Mouse (Mus musculus) monocyte, adult 2 months (primary cell): ENCODE measurements around the gene Nsun7.
A peak's percentile ranks its signal among the peaks of the same experiment; 100 is the strongest.

Experiments used
- DNase-seq, 2 experiments: peaks; one replicate each; pipeline ENCODE4 v3.0.0; 2022; ENCODE audit warnings: low spot score in 2 of 2, low read depth in 1 of 2

Nsun7 gene

GRCm38 (mm10) chr5:66279650-66280049 lies 20.0 kb downstream of the Nsun7 start:
- no peak for DNase-seq

- no peak for DNase-seq
Observed at GRCm38 (mm10) chr5:66280742-66281141, 21.0 kb downstream of the Nsun7 start.

DNA sequence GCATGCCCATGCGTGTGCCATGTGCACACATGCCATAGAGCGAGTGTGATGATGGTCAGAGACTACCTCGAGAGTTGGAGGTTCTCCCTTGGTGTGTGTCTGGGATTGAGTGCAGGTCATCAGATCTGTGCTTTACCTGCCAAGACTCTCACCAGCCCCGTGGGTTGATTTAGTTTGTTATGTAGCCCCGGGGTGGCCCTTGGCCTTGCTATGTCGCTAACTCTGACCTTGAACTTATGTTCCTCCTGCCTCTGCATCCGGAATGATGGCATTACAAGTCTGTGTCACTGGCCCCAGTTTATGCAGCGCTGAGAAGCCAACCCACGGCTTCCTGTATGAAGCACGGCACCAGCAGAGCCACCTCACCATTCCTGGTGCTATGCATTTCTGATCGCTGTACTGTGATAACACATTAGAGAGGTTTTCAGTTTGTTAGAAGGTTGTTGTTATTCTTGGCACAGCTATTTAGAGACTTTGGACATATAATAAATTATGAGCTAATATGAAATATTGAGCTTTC lies 34.5 kb downstream of the Nsun7 start:
- no peak for DNase-seq

GRCm38 (mm10) chr5:66294952-66295351 lies 35.3 kb downstream of the Nsun7 start:
- DNase-seq: no peak

- no peak for DNase-seq
Observed at GRCm38 (mm10) chr5:66296116-66296515, 36.4 kb downstream of the Nsun7 start.

DNA sequence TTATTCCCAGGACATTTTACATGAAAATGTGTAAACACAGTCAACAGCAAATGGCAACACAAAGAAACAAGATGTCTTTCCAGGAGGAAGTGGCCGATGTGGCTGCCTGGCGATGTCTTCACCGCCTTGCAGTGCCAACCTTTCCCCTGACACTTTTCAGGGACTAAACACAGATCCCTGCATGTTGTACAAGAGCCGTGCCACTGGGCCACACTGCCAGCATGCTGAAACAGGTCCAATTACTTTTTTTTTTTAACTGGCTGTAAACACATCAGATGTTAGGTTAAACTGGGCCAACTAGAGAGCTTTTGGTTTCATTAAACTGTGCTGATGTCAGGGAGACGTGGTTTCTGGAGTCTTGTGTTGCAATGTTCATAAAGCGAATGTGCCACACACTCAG lies 39.2 kb downstream of the Nsun7 start:
- DNase-seq: no peak

- DNase-seq: no peak
Observed at GRCm38 (mm10) chr5:66300576-66300975, 40.9 kb downstream of the Nsun7 start.

DNA sequence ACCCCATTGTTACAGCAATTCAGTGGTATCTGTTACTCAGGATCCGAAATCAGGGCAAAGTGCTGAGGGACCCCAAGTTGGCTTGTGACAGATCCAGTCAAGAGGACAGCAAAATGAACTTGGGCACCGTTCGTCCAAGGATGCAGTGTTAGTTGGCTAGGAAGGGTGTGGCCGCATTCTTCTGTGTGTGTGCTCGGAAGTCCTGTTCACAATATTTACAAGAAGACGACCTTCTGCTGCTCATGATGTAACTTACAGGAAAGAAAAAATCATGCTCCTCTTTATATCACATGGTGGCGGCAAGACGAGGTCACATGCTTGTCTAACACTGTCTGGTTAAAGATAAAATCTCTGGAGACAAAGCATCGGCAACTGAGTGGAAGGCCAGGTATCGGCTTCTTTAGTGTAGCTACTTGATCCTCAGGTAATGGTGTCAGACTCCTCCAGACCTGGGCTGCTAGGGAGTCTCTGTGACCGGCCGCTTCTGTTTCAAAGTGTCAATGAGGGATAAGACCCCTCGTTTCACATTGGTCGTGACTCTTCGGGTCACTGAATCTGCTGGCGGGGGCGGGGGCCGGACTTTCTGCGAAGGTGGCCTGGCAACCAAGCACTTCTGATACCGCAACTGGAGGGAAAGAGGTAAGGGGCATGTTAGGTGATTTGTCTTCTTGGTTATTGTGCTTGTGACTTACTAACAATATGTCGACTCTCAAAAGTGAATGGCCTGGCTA lies 42.6 kb downstream of the Nsun7 start:
- no peak for DNase-seq

DNA sequence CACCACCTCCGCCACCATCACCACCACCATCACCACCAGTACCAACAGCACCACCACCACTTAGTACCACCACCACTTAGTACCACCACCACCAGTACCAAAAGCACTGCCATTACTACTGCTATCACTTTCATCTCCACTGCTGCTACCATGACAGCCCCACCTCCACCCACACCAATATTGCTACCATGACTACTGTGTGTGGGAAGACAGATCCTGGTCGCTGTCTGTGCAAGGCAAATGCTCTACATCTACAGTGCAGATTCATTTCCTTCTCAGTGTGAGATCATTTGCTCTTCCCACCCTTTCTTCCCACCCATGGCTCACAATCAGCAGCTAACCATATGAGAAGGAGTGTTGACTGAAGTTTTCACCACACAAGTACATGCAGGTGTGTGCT lies 43.2 kb downstream of the Nsun7 start:
- DNase-seq: no peak

DNA sequence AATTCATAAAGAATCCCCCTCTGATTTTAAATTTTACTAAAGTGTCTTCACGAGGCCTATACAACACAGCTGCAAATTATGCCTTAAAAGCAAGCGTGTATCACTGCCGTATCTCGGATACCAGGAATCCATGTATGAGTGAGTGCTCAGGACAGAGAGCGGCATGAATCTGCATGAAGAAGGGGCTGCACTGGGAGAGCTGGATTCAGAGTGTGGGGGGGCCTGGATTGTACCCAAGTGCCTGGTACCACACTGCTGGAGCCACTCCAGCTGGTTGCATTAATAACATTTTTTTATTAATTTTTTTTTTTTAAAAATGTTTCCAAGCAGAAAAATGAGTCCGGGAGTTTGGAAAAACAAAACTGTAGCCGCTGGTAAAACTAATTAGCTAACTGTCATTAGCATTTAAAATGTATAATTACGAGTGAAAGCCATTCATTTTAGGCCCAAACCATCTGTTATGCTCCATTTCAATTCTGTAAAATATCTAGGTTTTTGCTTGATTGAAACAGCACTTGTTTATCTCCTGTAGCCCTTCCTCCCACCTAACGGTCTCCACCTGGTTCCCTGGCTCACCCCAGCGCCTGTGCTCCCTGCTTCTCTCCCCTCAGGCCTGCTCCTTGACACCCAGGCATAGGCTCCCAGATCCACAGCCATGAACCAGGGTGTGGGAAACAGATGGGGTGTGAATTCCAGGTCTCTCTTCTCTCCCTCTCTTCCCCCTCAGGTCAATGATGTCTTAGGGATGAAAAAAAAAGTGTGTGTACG lies 44.8 kb downstream of the Nsun7 start:
- DNase-seq: no peak

- no peak for DNase-seq
Observed at GRCm38 (mm10) chr5:66305511-66305910, 45.8 kb downstream of the Nsun7 start.

- no peak for DNase-seq
Observed at GRCm38 (mm10) chr5:66310328-66310727, 50.6 kb downstream of the Nsun7 start.

DNA sequence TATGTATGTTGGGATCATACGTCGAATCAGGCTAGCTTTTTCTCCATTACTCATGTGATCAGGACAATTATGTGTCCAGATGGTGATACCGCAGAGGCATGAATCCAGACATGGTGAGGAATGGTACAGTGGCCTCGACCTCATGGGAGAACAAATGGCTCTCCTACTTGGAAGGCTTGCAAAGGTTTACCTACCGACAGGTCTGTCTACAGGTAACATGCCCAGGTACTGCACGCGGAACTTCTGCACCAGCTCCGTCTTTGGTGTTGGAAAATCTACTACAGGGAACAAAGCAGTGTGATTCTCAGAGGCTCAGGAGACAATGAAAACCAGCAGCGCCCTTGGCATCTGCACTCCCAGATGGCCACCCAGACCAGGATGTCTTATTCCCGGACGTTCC lies 51.1 kb downstream of the Nsun7 start:
- DNase-seq: no peak

DNA sequence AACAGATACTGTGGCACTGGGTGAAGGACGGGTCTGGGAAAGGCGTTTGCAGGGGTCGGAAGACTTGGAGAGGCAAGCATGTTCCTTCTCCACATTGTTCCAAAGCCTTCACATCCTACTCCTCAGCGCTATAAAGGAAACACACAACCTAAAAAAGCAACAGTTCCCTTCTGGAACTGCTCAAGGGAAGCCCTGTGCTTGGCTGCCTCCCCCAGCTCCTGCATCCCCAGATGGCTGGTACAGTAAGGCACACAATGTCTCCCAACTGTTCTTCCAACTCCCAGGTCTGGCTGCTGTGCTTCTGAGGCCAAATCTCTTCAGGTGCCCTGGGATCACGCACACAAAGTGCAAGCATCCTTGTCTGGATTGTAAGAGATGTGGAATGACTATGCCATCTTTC lies 56.1 kb downstream of the Nsun7 start:
- DNase-seq: no peak

- DNase-seq: peak in 1 of 2 experiments; percentile 45
Observed at GRCm38 (mm10) chr5:66319341-66319740, 59.6 kb downstream of the Nsun7 start.

DNA sequence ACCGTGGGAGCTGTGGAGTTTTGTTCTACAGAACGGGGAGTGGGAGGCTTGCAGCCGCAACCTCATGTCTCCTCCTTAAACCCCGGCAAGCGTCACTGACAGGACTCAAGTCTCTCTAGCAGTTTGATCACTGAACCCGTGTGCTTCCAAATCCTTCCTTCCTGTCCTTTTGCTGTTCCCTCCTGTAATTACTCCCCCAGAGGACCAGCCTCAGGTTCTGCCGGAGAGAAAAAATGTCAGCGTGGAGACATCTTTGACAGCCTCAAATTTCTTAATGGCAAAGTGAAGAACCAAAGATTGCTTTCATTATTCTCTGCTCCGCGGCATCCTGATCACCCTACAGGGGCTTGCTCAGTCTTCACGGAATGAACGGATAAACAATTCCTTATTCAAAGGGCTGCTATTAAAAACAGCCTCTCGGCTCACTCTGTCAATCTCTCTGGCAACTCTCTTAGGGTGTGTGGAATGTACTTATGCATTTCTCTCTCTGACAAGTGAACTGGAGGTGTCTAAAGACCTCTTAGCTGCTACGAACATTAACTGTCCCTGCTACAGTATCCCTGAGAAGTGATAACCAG lies 60.2 kb downstream of the Nsun7 start:
- DNase-seq: no peak

GRCm38 (mm10) chr5:66323131-66323530 lies 63.4 kb downstream of the Nsun7 start:
- DNase-seq: no peak

GRCm38 (mm10) chr5:66323603-66324002 lies 63.9 kb downstream of the Nsun7 start:
- DNase-seq: no peak

DNA sequence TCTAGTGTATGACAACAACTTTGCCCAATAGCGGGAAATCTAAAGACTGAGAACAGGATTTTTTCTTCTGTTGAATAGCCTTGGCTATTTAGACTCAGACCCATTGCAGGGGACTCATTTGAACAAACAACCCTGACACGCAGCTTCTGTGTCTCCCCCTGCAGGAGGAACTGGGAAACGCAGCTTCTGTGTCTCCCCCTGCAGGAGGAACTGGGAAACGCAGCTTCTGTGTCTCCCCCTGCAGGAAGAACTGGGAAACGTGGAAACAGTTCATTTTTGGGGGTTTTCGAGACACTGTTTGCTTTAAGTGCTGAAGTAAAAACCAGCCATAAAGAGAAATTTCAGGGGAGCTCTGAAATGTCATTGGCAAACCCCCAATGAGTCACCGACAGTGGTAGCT lies 66.7 kb downstream of the Nsun7 start:
- peak in 1 of 2 experiments; percentile 34 for DNase-seq

DNA sequence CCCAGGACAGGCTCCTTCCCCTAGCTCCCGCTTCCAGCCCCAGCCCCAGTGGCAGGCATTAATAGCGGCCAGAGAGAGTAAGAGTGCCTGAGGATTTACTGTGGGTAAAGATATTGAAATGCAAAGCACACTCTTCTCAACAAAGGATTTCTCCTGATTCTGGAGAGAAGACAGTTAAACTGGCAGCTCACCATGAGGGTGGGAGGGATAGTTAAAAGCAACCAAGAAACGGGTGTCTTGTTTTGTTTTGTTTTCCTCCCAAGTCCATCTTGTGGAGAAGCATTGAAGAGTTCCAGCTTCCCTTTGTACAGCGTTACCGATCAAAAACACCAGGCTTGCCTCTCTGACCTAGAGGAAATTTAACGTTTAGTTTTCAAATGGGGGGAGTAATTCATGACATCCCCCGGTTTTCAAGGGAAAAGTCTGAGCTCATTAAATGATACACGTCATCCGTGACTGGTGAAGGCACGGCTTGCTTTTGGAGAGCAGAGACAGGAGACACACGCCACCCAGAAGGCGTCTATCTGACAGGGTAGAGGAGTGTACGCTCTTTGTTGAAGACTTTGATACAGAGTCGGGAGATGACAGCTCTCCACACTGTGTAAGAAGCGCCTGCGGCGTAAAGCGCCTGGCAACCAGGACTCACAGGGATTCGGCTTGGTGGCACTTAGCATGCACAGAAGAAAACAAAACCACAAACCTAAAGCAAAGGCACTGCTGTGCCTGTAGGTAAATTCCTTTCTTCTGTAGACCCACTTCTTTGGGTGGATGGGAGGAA lies 68.4 kb downstream of the Nsun7 start:
- DNase-seq: no peak

DNA sequence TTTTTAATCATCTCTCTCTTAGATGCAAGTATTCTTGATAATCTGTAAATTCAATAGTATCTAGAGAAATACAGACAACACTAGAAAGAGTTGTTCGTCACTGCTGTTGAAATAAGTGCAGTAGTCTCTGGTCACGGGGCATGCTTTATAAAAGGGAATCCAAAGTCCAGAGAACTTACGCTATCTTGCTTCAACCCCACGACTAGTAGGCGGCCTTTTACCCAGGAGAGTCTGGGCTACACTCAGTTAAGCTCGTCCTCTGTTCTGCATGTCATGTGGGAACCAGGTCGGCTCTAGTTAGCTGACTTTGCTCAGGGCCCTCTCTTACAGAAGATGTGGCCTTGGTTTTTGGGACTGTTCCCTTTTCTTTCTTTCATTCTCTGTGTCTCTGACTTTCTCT lies 69.1 kb downstream of the Nsun7 start:
- DNase-seq: no peak
